Mouse (Mus musculus) ES-CJ7 (cell line): Measurements from ENCODE around the gene Robo3.

Experiments
- DNase-seq: peaks from one replicate; pipeline ENCODE4 v3.0.0; 2011; ENCODE audit warnings: low read depth, low spot score

Gene Robo3

GRCm38 (mm10) chr9:37432720-37433421 is at the start of gene Robo3:
Gene Robo3, minus strand, starts transcription at chr9:37433246.
- no peak for DNase-seq

- DNase-seq: no peak
These were observed 41.9 kb upstream of the Robo3 start for GRCm38 (mm10) chr9:37474923-37475322.

- DNase-seq: no peak
These were observed 40.6 kb upstream of the Robo3 start for GRCm38 (mm10) chr9:37473611-37474125.

GRCm38 (mm10) chr9:37462764-37463163 is 29.7 kb upstream of the Robo3 start:
- peak; percentile 62 for DNase-seq

GRCm38 (mm10) chr9:37461571-37461970 is 28.5 kb upstream of the Robo3 start:
- no peak for DNase-seq

GRCm38 (mm10) chr9:37460961-37461340 is 27.9 kb upstream of the Robo3 start:
- DNase-seq: no peak

- peak; percentile 45 for DNase-seq
These were observed 27.3 kb upstream of the Robo3 start for GRCm38 (mm10) chr9:37460043-37460960.

- no peak for DNase-seq
These were observed 26.6 kb upstream of the Robo3 start for GRCm38 (mm10) chr9:37459665-37460042.

- DNase-seq: no peak
These were observed 24.1 kb upstream of the Robo3 start for GRCm38 (mm10) chr9:37457151-37457550.

GRCm38 (mm10) chr9:37456481-37456910 is 23.4 kb upstream of the Robo3 start:
- DNase-seq: peak; percentile 58

- no peak for DNase-seq
These were observed 22.8 kb upstream of the Robo3 start for GRCm38 (mm10) chr9:37455868-37456267.

GRCm38 (mm10) chr9:37454991-37455390 is 21.9 kb upstream of the Robo3 start:
- DNase-seq: no peak

- no peak for DNase-seq
These were observed 21.0 kb upstream of the Robo3 start for GRCm38 (mm10) chr9:37454011-37454492.

GRCm38 (mm10) chr9:37453328-37453727 is 20.3 kb upstream of the Robo3 start:
- DNase-seq: no peak

GRCm38 (mm10) chr9:37452401-37452800 is 19.4 kb upstream of the Robo3 start:
- DNase-seq: peak; percentile 58

GRCm38 (mm10) chr9:37437772-37438735 is 5.0 kb upstream of the Robo3 start:
- no peak for DNase-seq

GRCm38 (mm10) chr9:37435616-37436015 is 2.6 kb upstream of the Robo3 start:
- DNase-seq: no peak

- no peak for DNase-seq
These were observed 1.9 kb upstream of the Robo3 start for GRCm38 (mm10) chr9:37434932-37435331.

GRCm38 (mm10) chr9:37433823-37434560 is 946 bp upstream of the Robo3 start:
- DNase-seq: no peak

GRCm38 (mm10) chr9:37432026-37432666 is 900 bp downstream of the Robo3 start:
- no peak for DNase-seq
